Mouse (Mus musculus) adrenal gland, postnatal 10 days (tissue): ENCODE measurements at regions not wholly inside any gene's neighbourhood (a gene's known extent, or its start where the extent isn't known, plus 50 kb on each side); places are given as distances from the start of the nearest gene placed in this dataset.

ENCODE experiments used
- DNase-seq: peaks from one replicate; pipeline ENCODE4 v3.0.0; 2021; ENCODE audit warnings: mixed read lengths

GRCm38 (mm10) chr11:85966207-85966606, 80.0 kb downstream of the Tbx4 start:
- DNase-seq = no peak

DNA sequence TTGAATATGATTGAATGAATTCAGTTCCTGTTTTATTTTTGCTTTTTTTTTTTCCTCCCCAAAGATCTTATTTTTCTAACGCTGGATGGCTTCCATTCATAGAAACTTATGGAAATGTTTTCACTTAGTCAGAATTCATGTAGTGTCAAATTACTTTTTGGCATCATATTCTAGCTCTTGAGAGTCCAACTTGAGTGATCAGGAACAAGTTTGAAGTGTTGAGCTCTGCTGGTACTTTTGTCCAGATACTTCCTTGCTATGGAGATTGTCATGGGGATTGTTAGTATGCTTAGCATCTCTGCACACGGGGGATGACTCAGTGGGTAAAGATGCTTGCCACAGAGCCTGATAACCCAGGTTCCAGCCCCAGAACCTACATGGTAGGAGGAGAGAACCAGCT, 84.1 kb downstream of the Tbx4 start:
- DNase-seq = no peak

DNA sequence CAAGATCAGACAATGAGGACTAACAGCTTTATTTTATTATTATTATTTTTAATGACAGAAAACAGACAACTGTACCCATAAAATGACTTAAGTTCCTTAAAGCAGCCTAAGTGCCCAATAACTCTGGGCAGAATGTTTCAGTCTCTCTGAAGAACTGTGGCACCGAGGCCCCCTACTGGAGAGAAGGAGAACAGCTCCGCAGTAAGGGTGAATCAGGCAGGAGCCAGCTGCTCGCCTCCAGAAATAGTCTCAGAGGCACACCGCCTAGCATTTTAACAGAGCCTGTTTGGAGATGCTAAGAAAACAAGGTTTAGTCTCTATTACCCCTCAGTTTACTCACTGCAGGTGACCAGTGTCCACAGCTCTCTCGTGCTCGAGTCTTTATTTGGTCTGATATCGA, 86.2 kb downstream of the Tbx4 start:
- DNase-seq = peak; percentile 79

DNA sequence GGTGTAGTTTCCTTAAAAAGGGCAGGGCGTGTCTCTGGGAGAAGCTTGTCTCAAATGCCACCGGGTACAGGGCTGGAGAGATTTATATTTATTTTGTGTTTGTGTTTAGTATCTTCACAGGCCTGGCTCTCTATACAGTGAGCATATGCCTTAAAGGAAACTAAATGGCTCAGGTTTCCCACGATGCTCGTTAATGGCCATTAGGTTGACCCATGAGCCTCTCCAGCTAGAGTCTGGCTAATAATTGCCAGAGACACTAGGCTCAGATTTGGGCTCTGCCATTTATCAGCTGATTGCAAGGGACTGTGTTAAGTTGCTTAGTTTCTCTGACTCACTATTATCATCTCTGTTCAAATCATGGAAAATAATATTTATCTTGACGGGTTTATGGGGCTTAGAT, 87.5 kb downstream of the Tbx4 start:
- no peak for DNase-seq

- DNase-seq = no peak
Observed at GRCm38 (mm10) chr11:85976693-85977434, 90.6 kb downstream of the Tbx4 start.

DNA sequence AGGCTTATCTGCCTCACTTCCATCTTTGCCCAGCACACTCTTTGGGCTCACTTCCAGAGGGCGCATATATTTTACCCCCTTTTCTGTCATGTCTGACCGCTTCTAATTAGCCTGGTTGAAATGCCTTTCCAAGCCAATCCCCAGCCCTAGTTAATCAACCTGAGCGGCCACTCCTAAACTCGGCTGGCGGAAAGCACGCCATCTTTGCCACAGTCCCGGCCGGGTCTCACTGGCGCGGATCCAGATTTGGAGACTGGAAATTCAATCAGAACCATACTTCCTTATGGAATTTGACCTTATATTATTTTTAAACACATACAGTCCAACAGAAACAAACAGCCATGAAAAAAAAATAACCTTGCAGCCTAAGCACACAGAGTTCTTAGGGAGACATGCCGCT, 94.2 kb downstream of the Tbx4 start:
- DNase-seq = no peak

DNA sequence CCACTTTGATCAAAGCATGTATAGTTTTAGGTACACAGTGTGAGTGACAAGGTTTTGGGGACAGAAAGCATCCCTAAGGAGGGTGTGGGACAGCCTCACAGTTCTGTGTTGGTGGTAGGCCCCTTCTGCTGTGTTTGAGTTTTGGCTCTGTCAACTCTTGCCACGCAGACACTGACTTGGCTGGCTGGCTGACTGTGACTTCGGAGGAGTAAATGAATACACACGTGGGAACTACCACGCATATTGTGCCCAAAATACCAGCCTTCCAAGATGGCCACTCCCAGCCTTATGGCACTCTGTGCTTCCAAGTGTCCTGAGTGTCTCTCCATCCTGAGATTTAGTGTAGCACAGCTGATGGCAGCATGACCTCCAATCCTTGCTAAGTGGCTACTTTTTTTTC, 95.3 kb downstream of the Tbx4 start:
- no peak for DNase-seq

DNA sequence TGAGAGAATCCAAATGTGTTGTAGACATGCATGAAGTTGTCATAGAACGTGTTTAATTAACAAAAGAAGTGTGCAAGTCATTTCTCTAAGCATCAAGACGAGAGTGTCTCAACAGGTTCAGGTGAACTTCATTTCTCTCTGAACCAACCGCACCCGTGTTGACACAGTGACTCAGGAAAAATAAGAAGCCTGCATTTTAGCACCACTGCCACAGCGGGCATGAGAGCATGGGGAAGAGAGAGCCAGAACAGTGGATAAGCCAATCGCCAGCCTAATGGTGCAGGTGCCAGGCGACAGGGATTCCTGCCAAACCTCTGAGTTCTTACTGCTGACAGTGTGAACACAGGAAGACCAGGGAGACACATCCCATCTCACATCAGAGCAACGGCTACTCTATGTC, 100.1 kb downstream of the Tbx4 start:
- DNase-seq = no peak

GRCm38 (mm10) chr11:85987181-85987580, 101.0 kb downstream of the Tbx4 start:
- DNase-seq = no peak

DNA sequence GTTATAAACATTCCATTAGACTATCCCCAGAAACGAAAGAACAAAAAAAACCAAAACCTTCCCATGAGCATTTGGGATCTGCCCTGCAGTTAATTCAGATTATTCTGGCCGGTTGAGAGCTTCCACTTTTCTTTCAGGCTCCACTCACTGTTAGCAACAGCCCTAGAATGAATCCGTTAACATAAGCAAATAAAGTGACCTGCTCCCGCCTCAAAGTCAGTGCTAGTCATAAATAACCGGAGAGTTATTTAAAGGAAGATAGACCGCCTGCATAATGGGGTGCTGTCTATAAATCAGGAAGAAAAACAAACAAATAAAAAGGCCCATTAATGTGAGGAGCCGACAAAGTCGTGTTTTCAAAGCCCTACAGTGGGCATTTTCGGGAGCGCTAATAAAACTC, 103.3 kb downstream of the Tbx4 start:
- DNase-seq = no peak

DNA sequence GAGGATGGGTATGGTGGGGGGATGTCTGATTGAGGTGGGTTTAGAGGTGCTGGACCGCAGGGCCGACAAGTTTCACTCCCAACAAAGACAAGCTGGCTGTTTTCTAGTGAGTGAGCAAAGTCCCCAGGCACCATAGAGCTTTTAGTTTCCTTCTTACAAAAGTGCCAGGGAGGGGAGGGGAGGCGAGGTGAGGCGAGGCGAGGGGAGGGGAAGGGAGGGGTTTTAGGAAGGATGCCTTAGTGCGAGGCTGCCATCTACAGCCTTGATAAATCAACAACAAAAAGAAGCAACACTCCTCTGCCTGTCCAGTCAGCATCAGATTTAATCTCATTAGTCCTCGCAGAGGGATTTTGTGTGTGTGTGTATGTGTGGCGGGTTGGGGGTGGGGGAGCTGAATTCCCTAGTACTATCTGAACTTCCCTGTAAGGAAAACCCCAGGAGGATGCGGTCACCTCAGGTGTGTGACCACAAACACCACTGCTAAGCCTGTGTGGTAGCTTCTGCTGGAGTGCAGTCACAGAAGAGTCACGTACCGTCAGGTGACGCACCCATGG, 103.8 kb downstream of the Tbx4 start:
- DNase-seq = peak; percentile 39

- DNase-seq = peak; percentile 16
Observed at GRCm38 (mm10) chr11:85995318-85996095, 109.3 kb downstream of the Tbx4 start.

GRCm38 (mm10) chr11:85996686-85997085, 110.5 kb downstream of the Tbx4 start:
- DNase-seq = peak; percentile 45

DNA sequence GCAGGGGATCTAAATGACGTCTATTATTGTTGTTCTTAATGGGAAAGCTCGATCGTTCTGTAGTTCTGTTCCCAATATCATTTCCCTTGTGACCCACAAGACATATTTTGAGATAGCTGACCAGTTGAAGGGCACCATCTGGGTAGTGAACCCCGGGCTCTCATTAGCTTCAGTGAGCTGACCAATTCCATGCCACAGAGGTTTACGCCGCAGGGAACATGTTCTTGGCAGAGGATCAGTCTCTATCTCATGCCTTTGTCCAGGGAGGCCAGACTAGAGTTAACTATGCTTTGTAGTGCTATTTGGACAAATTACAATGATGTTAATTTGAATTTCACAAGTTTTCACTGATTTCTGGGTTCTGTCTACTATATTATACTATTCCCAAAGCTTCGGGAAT, 117.1 kb downstream of the Tbx4 start:
- no peak for DNase-seq

DNA sequence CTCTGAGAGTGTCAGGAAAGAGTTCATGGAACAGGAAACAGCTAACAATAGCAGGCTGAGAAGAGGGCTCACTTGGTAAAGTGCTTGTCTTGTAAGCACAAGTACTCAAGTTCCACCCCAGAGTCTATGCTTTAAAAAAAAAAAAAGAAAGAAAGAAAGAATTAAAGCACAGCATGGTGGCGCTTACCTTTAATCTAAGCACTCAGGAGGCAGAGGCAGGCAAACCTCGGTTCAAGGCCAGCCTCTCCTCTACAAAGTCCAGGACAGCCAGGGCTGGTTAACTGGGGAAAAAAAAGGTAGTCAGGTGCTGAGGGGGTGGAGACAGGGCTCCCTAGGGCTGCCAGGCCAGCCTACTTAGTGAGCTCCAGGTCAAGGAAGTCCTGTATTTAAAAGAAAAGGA, 119.1 kb downstream of the Tbx4 start:
- no peak for DNase-seq

DNA sequence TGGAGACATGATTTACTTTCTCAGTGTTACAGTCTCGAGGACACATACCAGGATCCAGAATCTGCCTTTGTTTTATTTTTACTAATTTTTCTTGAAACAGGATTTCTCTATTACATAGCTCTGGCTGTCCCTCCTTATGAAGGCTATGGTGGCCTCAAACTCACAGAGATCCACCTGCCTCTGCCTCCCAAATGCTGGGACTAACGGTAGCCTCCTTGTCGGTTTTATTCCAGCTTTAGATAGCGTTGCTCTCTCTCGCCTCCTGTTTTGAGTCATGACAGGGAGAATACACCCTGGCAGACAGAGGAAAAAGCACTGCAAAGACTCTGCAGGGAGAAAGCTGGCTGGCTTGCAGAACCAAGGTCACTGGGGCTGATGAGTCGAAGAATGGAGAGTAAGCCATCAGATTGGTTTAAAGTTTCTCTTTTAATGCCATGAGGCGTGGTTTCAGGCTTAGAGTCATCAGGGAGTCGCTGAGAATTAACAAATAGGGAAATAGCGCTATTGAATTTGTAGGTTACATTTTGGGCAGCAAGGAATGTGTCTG, 119.8 kb downstream of the Tbx4 start:
- DNase-seq = peak; percentile 40

DNA sequence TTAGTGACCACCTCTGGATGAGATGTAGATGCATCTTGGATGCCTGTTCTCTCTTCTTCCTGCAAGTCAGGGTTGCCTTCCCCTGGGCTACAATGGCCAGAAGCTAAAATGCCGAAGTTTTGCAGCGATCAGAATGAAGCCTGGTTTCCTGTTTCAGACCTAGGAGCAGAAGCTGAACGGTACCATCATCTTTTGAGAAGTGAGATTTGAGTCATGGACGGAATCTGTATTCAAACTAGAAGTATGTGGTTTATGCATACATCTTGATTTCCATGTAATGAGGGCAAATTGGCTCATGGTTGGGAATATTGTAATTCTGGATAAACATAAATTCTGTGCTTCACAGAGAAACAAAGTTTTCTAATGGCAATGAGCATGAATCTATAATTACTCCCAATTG, 120.6 kb downstream of the Tbx4 start:
- no peak for DNase-seq
